Mouse (Mus musculus) erythroblast, adult 5-6 weeks (primary cell): ENCODE measurements around the gene Oaz2. TPM values are rescaled to one million over a fixed set of nuclear protein-coding genes. Genes with fewer than 3 reads are reported as not detected.

Source experiments
- total RNA-seq, 2 experiments: library from RNA; stranded (forward) in 1 of 2; stranded (reverse) in 1 of 2; fragments of 150-400 nt in 1 of 2; fragments of 200-764, 138-1000 nt in 1 of 2; gene quantifications; 2 replicates each; pipeline versions ENCODE4 v1.2.3 to v1.2.4; 2015 to 2017; ENCODE audit warnings: low replicate concordance in 2 of 2

Gene Oaz2
- total RNA-seq, 2 experiments from 2014 or later: 8.3 to 16.3 TPM

Other genes starting within 250 kb of the Oaz2 start
- gene Slc51b, start 245.0 kb upstream of the Oaz2 start, total RNA-seq (2015; ENCODE audit: low replicate concordance): not detected in 2 replicates
- not detected in 2 replicates for gene Slc51b, start 245.0 kb upstream of the Oaz2 start, total RNA-seq (2017; ENCODE audit: low replicate concordance)
- 2.1 and 4.8 TPM in 2 replicates for gene Mtfmt, start 232.2 kb upstream of the Oaz2 start, total RNA-seq (2015; ENCODE audit: low replicate concordance)
- 1.2 and 2.5 TPM in 2 replicates for gene Mtfmt, start 232.2 kb upstream of the Oaz2 start, total RNA-seq (2017; ENCODE audit: low replicate concordance)
- gene Spg21, start 207.1 kb upstream of the Oaz2 start, total RNA-seq (2015; ENCODE audit: low replicate concordance): 12.5 and 12.7 TPM in 2 replicates
- 10.2 and 14.9 TPM in 2 replicates for gene Spg21, start 207.1 kb upstream of the Oaz2 start, total RNA-seq (2017; ENCODE audit: low replicate concordance)
- not detected in 2 replicates for gene Ankdd1a, start 147.8 kb upstream of the Oaz2 start, total RNA-seq (2015; ENCODE audit: low replicate concordance)
- gene Ankdd1a, start 147.8 kb upstream of the Oaz2 start, total RNA-seq (2017; ENCODE audit: low replicate concordance): not detected in 2 replicates
- gene Plekho2, start 88.0 kb upstream of the Oaz2 start, total RNA-seq (2015; ENCODE audit: low replicate concordance): 22.3 and 23.4 TPM in 2 replicates
- 25.3 and 39.0 TPM in 2 replicates for gene Plekho2, start 88.0 kb upstream of the Oaz2 start, total RNA-seq (2017; ENCODE audit: low replicate concordance)
- gene Pif1, start 80.8 kb upstream of the Oaz2 start, total RNA-seq (2015; ENCODE audit: low replicate concordance): 2.9 and 6.9 TPM in 2 replicates
- gene Pif1, start 80.8 kb upstream of the Oaz2 start, total RNA-seq (2017; ENCODE audit: low replicate concordance): 6.5 and 19.7 TPM in 2 replicates
- gene Rbpms2, start 38.4 kb upstream of the Oaz2 start, total RNA-seq (2015; ENCODE audit: low replicate concordance): 0.84 TPM in 1 of 2 replicates, not detected in the other
- gene Rbpms2, start 38.4 kb upstream of the Oaz2 start, total RNA-seq (2017; ENCODE audit: low replicate concordance): 0.17 TPM in 1 of 2 replicates, not detected in the other
- gene Zfp609, start 159.6 kb downstream of the Oaz2 start, total RNA-seq (2015; ENCODE audit: low replicate concordance): 4.0 and 7.3 TPM in 2 replicates
- gene Zfp609, start 159.6 kb downstream of the Oaz2 start, total RNA-seq (2017; ENCODE audit: low replicate concordance): 1.1 and 2.5 TPM in 2 replicates
- 21.7 and 24.9 TPM in 2 replicates for gene Pclaf, start 222.2 kb downstream of the Oaz2 start, total RNA-seq (2015; ENCODE audit: low replicate concordance)
- gene Pclaf, start 222.2 kb downstream of the Oaz2 start, total RNA-seq (2017; ENCODE audit: low replicate concordance): 51.6 and 90.7 TPM in 2 replicates
- 5.4 and 6.0 TPM in 2 replicates for gene Trip4, start 240.8 kb downstream of the Oaz2 start, total RNA-seq (2015; ENCODE audit: low replicate concordance)
- 8.0 and 13.5 TPM in 2 replicates for gene Trip4, start 240.8 kb downstream of the Oaz2 start, total RNA-seq (2017; ENCODE audit: low replicate concordance)
- 9.6 and 15.8 TPM in 2 replicates for gene Csnk1g1, start 240.9 kb downstream of the Oaz2 start, total RNA-seq (2015; ENCODE audit: low replicate concordance)
- gene Csnk1g1, start 240.9 kb downstream of the Oaz2 start, total RNA-seq (2017; ENCODE audit: low replicate concordance): 12.5 and 19.3 TPM in 2 replicates